Mouse (Mus musculus): ENCODE data around the gene Gng7. TPM values are rescaled to one million over a fixed set of nuclear protein-coding genes. Genes with fewer than 3 reads are reported as not detected.

Gene Gng7
- total and polyA plus RNA-seq, 3 experiments: 0.24 to 0.47 TPM; not detected in 1

- no peak overlapping the region for H3K27ac ChIP-seq (ENCODE audit: insufficient read depth, low read depth)
- in situ Hi-C loops (cut with MboI; ENCODE audit: low pct_ligation_motif_present, low pct_unique_long_range_greater_than_20kb, low sequenced_read_pairs) (no loop called here), dilution Hi-C loops (cut with MboI; ENCODE audit: extremely low pct_ligation_motif_present, extremely low pct_unique_long_range_greater_than_20kb, low sequenced_read_pairs) (no loop called here)
- H3K27me3 ChIP-seq (replicated peaks): peaks cover 18% of the 10 kb centered on the region
- no peak overlapping the region for H3K9ac ChIP-seq (ENCODE audit: insufficient read depth, low read depth)
- H3K4me2 ChIP-seq (ENCODE audit: insufficient read depth, low read depth, poor library complexity, severe bottlenecking): no peak overlapping the region
- H3K36me3 ChIP-seq (replicated peaks in 1 of 2; ENCODE audit: control insufficient read depth in 1 of 2, insufficient read depth in 1 of 2, low read length in 1 of 2): no peaks in the 10 kb centered on the region
- peaks cover 3% of the 10 kb centered on the region for H3K9me3 ChIP-seq (replicated peaks; ENCODE audit: low read length)
- no peak overlapping the region for H3K4me3 ChIP-seq (replicated peaks in 1 of 3; ENCODE audit: low read depth in 2 of 3, low read length in 2 of 3, poor library complexity in 1 of 3)
- DNase-seq (ENCODE audit: extremely low read depth): peak; percentile 82
- H3K79me2 ChIP-seq (replicated peaks; ENCODE audit: control insufficient read depth, extremely low read depth, insufficient read depth, poor library complexity, severe bottlenecking): no peaks in the 10 kb centered on the region
- no peak for TF ChIP-seq USF1 (IDR thresholded peaks at IDR 0.05; ENCODE audit: low read depth, low read length)
- no peak for TF ChIP-seq POLR2AphosphoS2 (IDR thresholded peaks at IDR 0.05; ENCODE audit: low read depth, low read length)
- no peak for TF ChIP-seq ETS1 (conservative IDR thresholded peaks at IDR 0.05; ENCODE audit: low read depth, low read length)
- TF ChIP-seq MEF2A (IDR thresholded peaks at IDR 0.05; ENCODE audit: borderline replicate concordance, low read depth, low read length): peak; percentile 58; the same call in 1 of the 2 replicates
- peak; percentile 37; the same call in 1 of the 2 replicates for TF ChIP-seq NELFE (IDR thresholded peaks at IDR 0.05; ENCODE audit: low read depth, low read length)
- no peak for TF ChIP-seq HCFC1 (IDR thresholded peaks at IDR 0.05; ENCODE audit: low read depth, low read length)
- TF ChIP-seq ZNF384 (IDR thresholded peaks at IDR 0.05; ENCODE audit: low read depth, low read length): peak; percentile 66
- TF ChIP-seq ZMIZ1 (IDR thresholded peaks at IDR 0.05; ENCODE audit: low read depth, low read length): no peak
- TF ChIP-seq PAX5 (IDR thresholded peaks at IDR 0.05; ENCODE audit: low read length): no peak
- TF ChIP-seq KAT2A (IDR thresholded peaks at IDR 0.05; ENCODE audit: insufficient replicate concordance, low read length): no peak
- TF ChIP-seq JUND (conservative IDR thresholded peaks at IDR 0.05; ENCODE audit: low read depth, low read length): no peak
- TF ChIP-seq RCOR1 (conservative IDR thresholded peaks at IDR 0.05; ENCODE audit: low read depth, low read length): no peak
- no peak for TF ChIP-seq CHD2 (IDR thresholded peaks at IDR 0.05; ENCODE audit: low read length)
- TF ChIP-seq EP300 (IDR thresholded peaks at IDR 0.05; ENCODE audit: low read length): no peak; the same call in 1 of the 2 replicates
- TF ChIP-seq SIN3A (IDR thresholded peaks at IDR 0.05; ENCODE audit: low read length): peak; percentile 80
- peak; percentile 99 for TF ChIP-seq SMC3 (IDR thresholded peaks at IDR 0.05; ENCODE audit: low read depth, low read length)
- TF ChIP-seq USF2 (conservative IDR thresholded peaks at IDR 0.05; ENCODE audit: low read depth, low read length): no peak
- peak; percentile 58 to 98 for TF ChIP-seq CTCF (conservative IDR thresholded peaks at IDR 0.05 in 1 of 2, IDR thresholded peaks at IDR 0.05 in 1 of 2; ENCODE audit: low read depth in 2 of 2, low read length in 2 of 2)
- TF ChIP-seq MXI1 (IDR thresholded peaks at IDR 0.05; ENCODE audit: low read depth, low read length): peak; percentile 39; the same call in 1 of the 2 replicates
- no peak for TF ChIP-seq ELF1 (IDR thresholded peaks at IDR 0.05; ENCODE audit: low read depth, low read length)
- TF ChIP-seq GABPA (IDR thresholded peaks at IDR 0.05; ENCODE audit: insufficient replicate concordance, low read depth, low read length): no peak
- peak; percentile 91 for TF ChIP-seq ZC3H11A (IDR thresholded peaks at IDR 0.05; ENCODE audit: low read depth, low read length)
- TF ChIP-seq MAZ (IDR thresholded peaks at IDR 0.05; ENCODE audit: low read depth, low read length): no peak
- no peak for TF ChIP-seq MAFK (IDR thresholded peaks at IDR 0.05; ENCODE audit: insufficient replicate concordance, low read length)
- TF ChIP-seq IRF4 (IDR thresholded peaks at IDR 0.05; ENCODE audit: low read depth, low read length): peak; percentile 12; the same call in 1 of the 2 replicates
- TF ChIP-seq NRF1 (IDR thresholded peaks at IDR 0.05; ENCODE audit: low read depth, low read length): no peak
- no peak for TF ChIP-seq UBTF (IDR thresholded peaks at IDR 0.05; ENCODE audit: low read depth, low read length)
- TF ChIP-seq RAD21 (IDR thresholded peaks at IDR 0.05; ENCODE audit: low read depth, low read length): peak; percentile 91
- TF ChIP-seq BHLHE40 (IDR thresholded peaks at IDR 0.05; ENCODE audit: low read depth, low read length): peak; percentile 62
- no peak for TF ChIP-seq ZKSCAN1 (IDR thresholded peaks at IDR 0.05; ENCODE audit: borderline replicate concordance, low read depth, low read length)
- TF ChIP-seq CHD1 (IDR thresholded peaks at IDR 0.05; ENCODE audit: low read depth, low read length): no peak
- TF ChIP-seq POLR2A (IDR thresholded peaks at IDR 0.05; ENCODE audit: low read depth, low read length): no peak
- TF ChIP-seq TCF12 (IDR thresholded peaks at IDR 0.05; ENCODE audit: low read depth, low read length): peak; percentile 14; the same call in 1 of the 2 replicates
- no peak for TF ChIP-seq E2F4 (IDR thresholded peaks at IDR 0.05; ENCODE audit: insufficient replicate concordance, low read depth, low read length)
- no peak for TF ChIP-seq JUN (IDR thresholded peaks at IDR 0.05; ENCODE audit: insufficient read depth, low read depth, low read length)
- TF ChIP-seq TBP (conservative IDR thresholded peaks at IDR 0.05; ENCODE audit: low read depth, low read length): no peak
- no peak for TF ChIP-seq MYC (IDR thresholded peaks at IDR 0.05; ENCODE audit: low read depth, low read length)
- TF ChIP-seq MAX (IDR thresholded peaks at IDR 0.05; ENCODE audit: low read length): 0 out of 2 replicates have a peak, but pooled peaks have one; percentile 27
- peaks cover 29 to 79% of the 10 kb centered on the region in 2 experiments for H3K4me1 ChIP-seq (ENCODE audit: control insufficient read depth in 1 of 2, insufficient read depth in 2 of 2)
Measured at GRCm38 (mm10) chr10:80987709-80988441, 26.9 kb downstream of the Gng7 start.

Data from CH12.LX (cell line).